In the genomic region with DNA sequence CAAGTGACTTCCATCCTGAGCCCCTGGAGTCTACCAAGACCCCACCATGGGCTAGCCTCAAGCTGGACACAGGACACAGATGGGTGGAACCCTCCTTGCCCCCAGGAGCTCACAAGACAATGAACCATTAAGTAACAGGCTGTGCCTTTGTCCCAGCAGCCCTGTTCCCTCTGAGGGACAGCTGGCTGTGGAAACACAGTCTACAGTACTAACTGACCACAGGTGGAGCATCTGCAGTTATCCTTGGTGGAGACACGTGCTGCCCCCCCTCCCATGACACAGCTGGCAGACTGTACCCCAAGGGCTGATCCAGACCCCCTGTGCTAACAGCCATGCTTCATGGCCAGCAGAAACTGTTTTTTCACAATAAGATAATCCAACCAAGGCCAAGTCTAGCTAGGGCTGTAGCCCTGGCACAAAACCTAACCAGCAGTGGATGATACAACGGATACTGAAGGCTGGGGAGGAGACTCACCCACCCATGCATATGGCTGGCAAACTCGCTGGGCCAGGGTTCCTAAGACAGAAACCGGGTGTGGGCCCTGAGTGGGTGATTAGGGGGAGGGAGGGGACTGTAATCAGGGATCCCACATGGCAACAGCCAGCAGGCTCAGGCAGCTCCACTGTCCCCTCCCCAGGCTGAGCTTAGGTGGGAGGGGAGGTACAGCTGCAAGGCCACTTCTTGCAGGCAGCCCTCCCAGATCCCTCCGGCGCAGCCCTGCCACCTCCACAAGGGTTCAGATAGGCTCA, we compare ENCODE assay signal across 12 mouse cellular contexts. TPM values are rescaled to one million over a fixed set of nuclear protein-coding genes. Genes with fewer than 3 reads are reported as not detected.
A peak's percentile ranks its signal among the peaks of the same experiment; 100 is the strongest.
DNase-seq lines count a peak whose midpoint lies in the region; ATAC-seq and TF ChIP-seq lines count a peak whose summit lies in the region.
"Had no signal": no experiment of that assay in that cellular context is flagged by ENCODE, and none has a peak within 500 bp of the region (broad histone marks: within the 10 kb centered on the region; RNA-seq: fewer than 3 reads in every experiment).

No protein-coding gene starts in this region.

- H3K27me3 ChIP-seq in intestine, embryonic 15.5 days (replicated peaks), result no peaks in the 10 kb centered on the region
- H3K27me3 ChIP-seq in neural tube, embryonic 13.5 days, result no peaks in the 10 kb centered on the region
- H3K27me3 ChIP-seq in cerebellum, adult 2 months (ENCODE audit: control insufficient read depth, insufficient read depth, low read length), result no peaks in the 10 kb centered on the region

- intact Hi-C loops in left cerebral cortex, postnatal 36 days (cut with DNase I), result no loop called here

- no peaks in the 10 kb centered on the region for H3K36me3 ChIP-seq in intestine, embryonic 15.5 days
- no peaks in the 10 kb centered on the region for H3K36me3 ChIP-seq in neural tube, embryonic 13.5 days

- 68% methylated on average over 6 of the region's 6 CpGs for WGBS in intestine, embryonic 15.5 days
- 70% methylated on average over 6 of the region's 6 CpGs for WGBS in neural tube, embryonic 13.5 days
- 58% methylated on average over 6 of the region's 6 CpGs for WGBS in cerebellum, adult 2 months

- ATAC-seq in intestine, embryonic 15.5 days, result peak; percentile 19; the same call in 1 of the 2 replicates
- no peak for ATAC-seq in neural tube, embryonic 13.5 days (ENCODE audit: low read depth)

- H3K9ac ChIP-seq in intestine, embryonic 15.5 days, result 0 out of 2 replicates have a peak overlapping the region, but pooled peaks have one; percentile 5
- H3K9ac ChIP-seq in neural tube, embryonic 13.5 days, result no peak overlapping the region

- DNase-seq in layer of hippocampus, adult 2 months (ENCODE audit: low spot score in 2 of 2), result no peak
- DNase-seq in layer of hippocampus, adult 11-12 months (ENCODE audit: low spot score), result no peak
- DNase-seq in c-Kit-positive CD71-positive TER-119-positive erythroid progenitor cells, embryonic 14.5 days (ENCODE audit: low spot score), result peak; percentile 84
- DNase-seq in cerebellum, adult 2 months, result no peak
- no peak for DNase-seq in kidney, postnatal 36 days
- no peak for DNase-seq in left cerebral cortex, postnatal 36 days (ENCODE audit: low spot score in 2 of 2)
- DNase-seq: gastrocnemius, postnatal 14 days; heart, postnatal 4 days; thymus, postnatal 14 days had no signal

- H3K9me3 ChIP-seq in intestine, embryonic 15.5 days, result no peaks in the 10 kb centered on the region
- H3K9me3 ChIP-seq in neural tube, embryonic 13.5 days, result no peaks in the 10 kb centered on the region

- H3K4me3 ChIP-seq in layer of hippocampus, adult 2 months, result no peak overlapping the region
- no peak overlapping the region for H3K4me3 ChIP-seq in intestine, embryonic 15.5 days (replicated peaks)
- no peak overlapping the region for H3K4me3 ChIP-seq in neural tube, embryonic 13.5 days
- H3K4me3 ChIP-seq in cerebellum, adult 2 months (replicated peaks; ENCODE audit: insufficient read depth, low read depth, low read length), result no peak overlapping the region

- H3K4me2 ChIP-seq in intestine, embryonic 15.5 days (replicated peaks), result no peak overlapping the region
- no peak overlapping the region for H3K4me2 ChIP-seq in neural tube, embryonic 13.5 days

- no peak for TF ChIP-seq CTCF in layer of hippocampus, adult 2 months (conservative IDR thresholded peaks at IDR 0.05)
- TF ChIP-seq CTCF in cerebellum, adult 2 months (IDR thresholded peaks at IDR 0.05; ENCODE audit: borderline replicate concordance, insufficient read depth, low read depth, low read length), result no peak

- no peak for TF ChIP-seq POLR2A in cerebellum, adult 2 months (IDR thresholded peaks at IDR 0.05; ENCODE audit: borderline replicate concordance, insufficient read depth, low read length)

- peaks cover 68% of the 10 kb centered on the region for H3K4me1 ChIP-seq in intestine, embryonic 15.5 days (replicated peaks)
- peaks cover 34% of the 10 kb centered on the region for H3K4me1 ChIP-seq in neural tube, embryonic 13.5 days (replicated peaks)
- H3K4me1 ChIP-seq in cerebellum, adult 2 months (ENCODE audit: control insufficient read depth, insufficient read depth, low read length), result no peaks in the 10 kb centered on the region

- 0 out of 2 replicates have a peak overlapping the region, but pooled peaks have one; percentile 46 for H3K27ac ChIP-seq in layer of hippocampus, adult 2 months
- H3K27ac ChIP-seq in intestine, embryonic 15.5 days, result 0 out of 2 replicates have a peak overlapping the region, but pooled peaks have one; percentile 22
- H3K27ac ChIP-seq in neural tube, embryonic 13.5 days (replicated peaks), result 0 out of 2 replicates have a peak overlapping the region, but pooled peaks have one; percentile 25
- H3K27ac ChIP-seq in cerebellum, adult 2 months (ENCODE audit: insufficient read depth, low read length), result no peak overlapping the region
- H3K27ac ChIP-seq: macrophage had no signal

RNA-seq across cellular contexts. Expression of a gene that starts 15.3 kb away (rescaled TPM):
- total RNA-seq in layer of hippocampus, adult 2 months (2021), result 10 to 100 TPM; 17.2 to 17.9 TPM
- polyA plus RNA-seq in intestine, embryonic 15.5 days (2015; fragmentation: Nextera tagmentation; extraction: Ambion mirVana), result 106 and 127 TPM in 2 replicates
- 23.9 and 26.8 TPM in 2 replicates for polyA plus RNA-seq in neural tube, embryonic 13.5 days (2015; fragmentation: Nextera tagmentation; extraction: Ambion mirVana)
- 41.0 and 47.4 TPM in 2 replicates for polyA plus RNA-seq in cerebellum, adult 2 months (2012; rRNA removed)
- 10 to 100 TPM; 16.7 to 19.4 TPM for total RNA-seq in left cerebral cortex, postnatal 36 days (2021)
